Mouse (Mus musculus): Measurements from ENCODE around the gene Npas2. TPM values are rescaled to one million over a fixed set of nuclear protein-coding genes. Genes with fewer than 3 reads are reported as not detected.

The Npas2 gene
- polyA plus RNA-seq, 1 experiment = 0.91 TPM

- H3K27me3 ChIP-seq (ENCODE audit: control insufficient read depth, insufficient read depth, low read length) = no peaks in the 10 kb centered on the region
- H3K36me3 ChIP-seq (ENCODE audit: control insufficient read depth, insufficient read depth, low read length) = no peaks in the 10 kb centered on the region
- DNase-seq (ENCODE audit: low read depth in 1 of 2, low spot score in 2 of 2) = no peak
- no peaks in the 10 kb centered on the region for H3K4me1 ChIP-seq (ENCODE audit: control insufficient read depth, insufficient read depth, insufficient read length)
- no peak overlapping the region for H3K27ac ChIP-seq (ENCODE audit: insufficient read depth, low read length)
- no peak overlapping the region for H3K4me3 ChIP-seq (ENCODE audit: extremely low read depth, insufficient read depth, insufficient read length)
- TF ChIP-seq POLR2A (IDR thresholded peaks at IDR 0.05; ENCODE audit: low read depth, low read length) (no peak), CTCF (IDR thresholded peaks at IDR 0.05; ENCODE audit: extremely low read depth, insufficient read depth, insufficient read length, insufficient replicate concordance) (no peak)
Measured at GRCm38 (mm10) chr1:39307291-39307690, 113.8 kb downstream of the Npas2 start.

- TF ChIP-seq POLR2A (IDR thresholded peaks at IDR 0.05; ENCODE audit: low read depth, low read length) = no peak
- no peak for TF ChIP-seq CTCF (IDR thresholded peaks at IDR 0.05; ENCODE audit: extremely low read depth, insufficient read depth, insufficient read length, insufficient replicate concordance)
- Histone ChIP-seq H3K27me3 (ENCODE audit: control insufficient read depth, insufficient read depth, low read length) (no peaks in the 10 kb centered on the region), H3K36me3 (ENCODE audit: control insufficient read depth, insufficient read depth, low read length) (no peaks in the 10 kb centered on the region), H3K4me1 (ENCODE audit: control insufficient read depth, insufficient read depth, insufficient read length) (no peaks in the 10 kb centered on the region), H3K27ac (ENCODE audit: insufficient read depth, low read length) (no peak overlapping the region), H3K4me3 (ENCODE audit: extremely low read depth, insufficient read depth, insufficient read length) (no peak overlapping the region)
- no peak for DNase-seq (ENCODE audit: low read depth in 1 of 2, low spot score in 2 of 2)
- WGBS = 74% methylated on average over 2 of the region's 2 CpGs
Measured at GRCm38 (mm10) chr1:39307971-39308370, 114.4 kb downstream of the Npas2 start.

DNA sequence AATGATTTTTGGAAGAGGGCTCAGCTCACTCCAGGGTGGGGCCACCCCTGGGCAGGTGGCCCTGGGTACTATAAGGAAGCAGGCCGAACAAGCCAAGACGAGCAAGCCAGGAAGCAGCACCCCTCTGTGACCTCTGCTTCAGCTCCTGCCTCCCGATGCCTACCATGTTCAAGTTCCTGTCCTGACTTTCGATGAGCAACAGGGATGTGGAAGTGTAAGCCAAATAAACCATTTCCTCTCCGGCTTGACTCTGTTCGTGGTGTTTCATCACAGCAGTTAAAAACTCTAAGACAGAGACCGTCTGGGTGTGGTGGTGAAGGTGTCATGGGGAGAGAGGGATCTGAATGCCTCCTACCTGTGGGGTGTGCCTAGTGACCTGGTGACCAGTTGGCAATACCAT, 116.0 kb downstream of the Npas2 start:
- H3K4me1 ChIP-seq (ENCODE audit: control insufficient read depth, insufficient read depth, insufficient read length) = 0 out of 2 replicates have a peak, but pooled peaks cover 1% of the 10 kb centered on the region
- H3K27ac ChIP-seq (ENCODE audit: insufficient read depth, low read length) = no peak overlapping the region
- 80% methylated on average over 7 of the region's 7 CpGs for WGBS
- no peaks in the 10 kb centered on the region for H3K27me3 ChIP-seq (ENCODE audit: control insufficient read depth, insufficient read depth, low read length)
- no peak for DNase-seq (ENCODE audit: low read depth in 1 of 2, low spot score in 2 of 2)
- H3K4me3 ChIP-seq (ENCODE audit: extremely low read depth, insufficient read depth, insufficient read length) = no peak overlapping the region
- H3K36me3 ChIP-seq (ENCODE audit: control insufficient read depth, insufficient read depth, low read length) = no peaks in the 10 kb centered on the region
- TF ChIP-seq POLR2A (IDR thresholded peaks at IDR 0.05; ENCODE audit: low read depth, low read length) (no peak), CTCF (IDR thresholded peaks at IDR 0.05; ENCODE audit: extremely low read depth, insufficient read depth, insufficient read length, insufficient replicate concordance) (no peak)

GRCm38 (mm10) chr1:39312345-39312967, 118.9 kb downstream of the Npas2 start:
- H3K27ac ChIP-seq (ENCODE audit: insufficient read depth, low read length) = no peak overlapping the region
- TF ChIP-seq CTCF (IDR thresholded peaks at IDR 0.05; ENCODE audit: extremely low read depth, insufficient read depth, insufficient read length, insufficient replicate concordance) = no peak
- TF ChIP-seq POLR2A (IDR thresholded peaks at IDR 0.05; ENCODE audit: low read depth, low read length) = no peak
- 94% methylated on average over 25 of the region's 25 CpGs for WGBS
- H3K4me1 ChIP-seq (ENCODE audit: control insufficient read depth, insufficient read depth, insufficient read length) = 0 out of 2 replicates have a peak, but pooled peaks cover 1% of the 10 kb centered on the region
- no peaks in the 10 kb centered on the region for H3K27me3 ChIP-seq (ENCODE audit: control insufficient read depth, insufficient read depth, low read length)
- no peak overlapping the region for H3K4me3 ChIP-seq (ENCODE audit: extremely low read depth, insufficient read depth, insufficient read length)
- H3K36me3 ChIP-seq (ENCODE audit: control insufficient read depth, insufficient read depth, low read length) = no peaks in the 10 kb centered on the region
- no peak for DNase-seq (ENCODE audit: low read depth in 1 of 2, low spot score in 2 of 2)

GRCm38 (mm10) chr1:39313352-39314245, 120.1 kb downstream of the Npas2 start:
- Histone ChIP-seq H3K36me3 (ENCODE audit: control insufficient read depth, insufficient read depth, low read length) (no peaks in the 10 kb centered on the region), H3K27ac (ENCODE audit: insufficient read depth, low read length) (no peak overlapping the region), H3K4me3 (ENCODE audit: extremely low read depth, insufficient read depth, insufficient read length) (no peak overlapping the region), H3K27me3 (ENCODE audit: control insufficient read depth, insufficient read depth, low read length) (no peaks in the 10 kb centered on the region), H3K4me1 (ENCODE audit: control insufficient read depth, insufficient read depth, insufficient read length) (0 out of 2 replicates have a peak, but pooled peaks cover 1% of the 10 kb centered on the region)
- no peak for TF ChIP-seq POLR2A (IDR thresholded peaks at IDR 0.05; ENCODE audit: low read depth, low read length)
- TF ChIP-seq CTCF (IDR thresholded peaks at IDR 0.05; ENCODE audit: extremely low read depth, insufficient read depth, insufficient read length, insufficient replicate concordance) = no peak
- no peak for DNase-seq (ENCODE audit: low read depth in 1 of 2, low spot score in 2 of 2)
- WGBS = 64% methylated on average over 10 of the region's 10 CpGs

DNA sequence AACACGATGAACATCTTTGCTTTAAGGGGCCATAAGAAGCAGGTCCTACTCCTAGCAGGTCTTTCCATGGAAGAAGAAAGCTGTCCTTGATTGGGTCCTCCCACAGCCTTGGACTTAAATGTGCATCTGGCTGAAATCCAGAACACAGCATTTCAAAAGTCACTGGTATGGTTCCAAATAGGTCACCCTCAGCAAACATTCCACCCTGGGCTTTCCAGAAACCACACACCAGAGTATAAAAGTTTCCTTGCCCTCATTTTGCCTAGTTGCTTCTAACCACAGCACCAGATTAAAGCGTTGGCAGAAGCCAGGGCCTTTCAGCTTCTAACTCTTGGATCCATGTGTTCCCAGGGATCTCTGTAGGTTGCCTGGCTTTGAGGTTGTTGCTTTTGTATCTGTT, 124.4 kb downstream of the Npas2 start:
- H3K36me3 ChIP-seq (ENCODE audit: control insufficient read depth, insufficient read depth, low read length) = no peaks in the 10 kb centered on the region
- H3K4me1 ChIP-seq (ENCODE audit: control insufficient read depth, insufficient read depth, insufficient read length) = 0 out of 2 replicates have a peak, but pooled peaks cover 1% of the 10 kb centered on the region
- DNase-seq (ENCODE audit: low read depth in 1 of 2, low spot score in 2 of 2) = no peak
- no peak overlapping the region for H3K27ac ChIP-seq (ENCODE audit: insufficient read depth, low read length)
- WGBS = 75% methylated on average over 2 of the region's 2 CpGs
- no peak overlapping the region for H3K4me3 ChIP-seq (ENCODE audit: extremely low read depth, insufficient read depth, insufficient read length)
- TF ChIP-seq POLR2A (IDR thresholded peaks at IDR 0.05; ENCODE audit: low read depth, low read length) (no peak), CTCF (IDR thresholded peaks at IDR 0.05; ENCODE audit: extremely low read depth, insufficient read depth, insufficient read length, insufficient replicate concordance) (no peak)
- no peaks in the 10 kb centered on the region for H3K27me3 ChIP-seq (ENCODE audit: control insufficient read depth, insufficient read depth, low read length)

All from spleen, adult 2 months (tissue).